Mouse (Mus musculus): ENCODE data around the gene Rpl34. TPM values are rescaled to one million over a fixed set of nuclear protein-coding genes. Genes with fewer than 3 reads are reported as not detected.

Rpl34 gene
- total RNA-seq, 4 experiments from 2014 or later, result 324 to 408 (median 347) TPM

- peak; percentile 40 to 71 for DNase-seq (ENCODE audit: low spot score in 2 of 2)
These were observed 15.2 kb downstream of the Rpl34 start for GRCm38 (mm10) chr3:130714775-130715568.

- no peak for DNase-seq (ENCODE audit: low spot score in 2 of 2)
These were observed 17.3 kb downstream of the Rpl34 start for GRCm38 (mm10) chr3:130712891-130713290.

- no peak for DNase-seq (ENCODE audit: low spot score in 2 of 2)
These were observed 20.1 kb downstream of the Rpl34 start for GRCm38 (mm10) chr3:130710103-130710502.

GRCm38 (mm10) chr3:130708967-130709924, 21.0 kb downstream of the Rpl34 start, which contains the start of gene Ostc:
Gene Ostc, minus strand, starts transcription at chr3:130709444.
- peak; percentile 94 to 95 for DNase-seq (ENCODE audit: low spot score in 2 of 2)

DNA sequence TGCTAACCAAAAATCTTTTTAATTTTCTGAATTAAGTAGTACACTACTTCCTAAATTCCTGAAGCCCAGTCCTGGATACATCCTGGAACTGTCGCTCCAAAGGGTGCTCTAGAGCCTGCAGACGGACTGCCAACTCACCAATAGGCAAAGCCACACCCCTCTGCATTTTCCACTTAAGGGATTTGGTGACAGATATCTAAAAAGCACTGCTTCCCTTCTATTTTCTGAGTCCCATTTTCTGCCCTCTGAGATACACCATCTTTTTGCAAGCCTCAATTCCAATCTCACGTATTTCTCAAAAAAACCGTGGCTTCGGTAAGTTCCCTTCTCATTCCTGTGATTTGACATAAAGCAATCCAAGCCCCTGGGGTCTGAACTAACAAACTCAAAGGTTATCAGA, 21.7 kb downstream of the Rpl34 start:
- no peak for DNase-seq (ENCODE audit: low spot score in 2 of 2)

- no peak for DNase-seq (ENCODE audit: low spot score in 2 of 2)
These were observed 27.9 kb downstream of the Rpl34 start for GRCm38 (mm10) chr3:130702289-130702688.

DNA sequence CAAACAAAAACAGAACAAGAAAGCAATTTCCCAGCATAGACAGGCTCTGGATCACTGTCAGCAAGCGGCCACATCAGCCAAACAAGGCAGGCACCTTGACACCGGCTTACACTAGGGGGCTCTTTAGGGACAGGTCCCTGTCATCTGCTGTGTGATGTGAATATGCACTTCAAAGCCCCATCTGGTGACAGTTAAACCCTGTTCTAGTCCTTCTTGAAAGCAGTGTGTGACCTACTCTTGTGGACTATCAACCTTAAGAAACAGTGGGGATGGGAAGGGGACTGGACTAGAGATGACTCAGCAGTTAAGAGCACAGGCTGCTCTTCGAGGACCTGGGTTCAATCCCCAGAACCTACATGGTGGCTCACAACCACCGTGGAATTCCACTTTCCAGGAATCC, 32.6 kb downstream of the Rpl34 start:
- no peak for DNase-seq (ENCODE audit: low spot score in 2 of 2)

DNA sequence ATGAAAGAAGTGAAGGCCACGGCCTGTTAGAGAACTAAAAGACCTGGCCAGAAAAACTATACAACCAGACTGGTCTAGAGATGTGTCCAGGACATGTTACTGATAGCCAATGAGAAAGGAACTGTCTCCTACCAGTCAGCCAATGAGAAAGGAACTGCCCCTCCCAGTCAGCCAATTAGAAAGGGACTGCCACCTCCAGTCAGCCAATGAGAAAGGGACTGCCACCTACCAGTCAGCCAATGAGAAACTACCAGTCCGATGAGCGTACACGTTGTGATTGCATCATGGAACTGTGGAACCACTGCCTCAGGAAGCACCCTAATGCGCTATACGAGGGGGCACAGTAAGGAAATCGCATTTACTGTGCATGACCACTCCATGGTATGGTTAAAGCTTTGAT, 35.5 kb downstream of the Rpl34 start:
- DNase-seq (ENCODE audit: low spot score in 2 of 2), result no peak

- DNase-seq (ENCODE audit: low spot score in 2 of 2), result no peak
These were observed 36.1 kb downstream of the Rpl34 start for GRCm38 (mm10) chr3:130694041-130694593.

DNA sequence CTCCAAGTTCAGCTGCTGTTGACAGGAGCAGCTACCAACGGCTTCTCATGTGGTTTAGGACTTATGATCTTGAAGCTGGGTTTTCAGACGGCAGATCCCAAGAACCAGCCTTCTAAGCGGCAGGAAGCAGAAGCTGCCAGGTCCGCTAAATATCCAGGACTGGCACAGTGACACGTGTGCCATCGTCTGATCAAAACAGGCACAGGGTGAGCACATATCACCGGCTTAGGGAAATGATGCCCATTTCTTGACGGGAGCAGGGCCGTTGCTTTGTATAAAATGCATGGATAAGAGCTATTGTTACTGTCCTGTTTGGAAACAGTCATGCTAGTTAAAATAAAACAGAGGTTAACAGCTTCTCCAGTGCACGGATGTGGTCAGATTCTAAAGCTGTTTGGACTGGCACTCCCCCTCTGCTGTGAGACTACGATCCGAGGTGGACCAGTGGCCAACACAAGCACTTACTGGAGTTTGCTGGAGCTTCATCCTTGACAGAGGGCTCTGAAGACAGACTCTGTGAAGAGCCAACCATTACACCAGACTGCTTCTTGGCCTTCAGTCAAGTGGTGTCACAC, 38.5 kb downstream of the Rpl34 start:
- DNase-seq (ENCODE audit: low spot score in 2 of 2), result no peak

GRCm38 (mm10) chr3:130690834-130691595, 39.2 kb downstream of the Rpl34 start:
- DNase-seq (ENCODE audit: low spot score in 2 of 2), result no peak

DNA sequence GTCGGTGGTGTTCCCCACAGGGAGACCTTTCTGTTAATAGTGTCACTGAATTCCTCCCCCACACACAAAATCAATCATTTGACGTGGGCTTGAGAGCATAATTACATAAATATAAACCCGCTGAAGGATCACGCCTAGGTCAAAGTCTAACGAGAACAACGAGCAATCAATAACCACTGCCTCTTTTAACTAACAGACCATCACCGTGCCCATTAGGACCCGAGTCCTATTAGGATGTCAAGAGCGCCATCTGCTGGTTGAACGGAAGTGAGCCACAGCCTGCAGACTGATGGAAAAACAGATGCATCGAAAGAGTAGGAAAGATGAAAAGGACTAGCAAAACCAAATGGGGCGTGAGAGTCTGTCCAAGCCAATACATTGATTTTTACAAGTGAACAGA, 40.6 kb downstream of the Rpl34 start:
- DNase-seq (ENCODE audit: low spot score in 2 of 2), result peak; percentile 70 to 93

GRCm38 (mm10) chr3:130687051-130687450, 43.1 kb downstream of the Rpl34 start:
- no peak for DNase-seq (ENCODE audit: low spot score in 2 of 2)

DNA sequence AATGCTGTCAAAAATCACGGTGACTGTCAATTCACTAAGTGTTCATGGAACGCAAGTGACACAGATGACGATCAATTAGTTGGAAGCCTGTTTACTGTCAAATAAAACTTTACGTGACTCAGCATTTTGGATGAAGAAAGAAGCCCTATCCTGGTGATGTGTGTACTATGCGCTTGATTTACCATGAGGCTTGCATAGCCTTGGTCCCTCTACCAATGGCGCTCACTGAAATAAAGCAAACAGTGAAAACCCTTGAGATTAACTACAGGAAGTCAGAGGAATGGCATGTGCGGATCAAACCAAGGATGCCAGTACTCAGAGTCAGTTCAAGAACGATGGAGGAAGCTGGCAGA, 45.2 kb downstream of the Rpl34 start:
- no peak for DNase-seq (ENCODE audit: low spot score in 2 of 2)

GRCm38 (mm10) chr3:130684276-130685013, 45.8 kb downstream of the Rpl34 start:
- DNase-seq (ENCODE audit: low spot score in 2 of 2), result no peak

GRCm38 (mm10) chr3:130683836-130684235, 46.4 kb downstream of the Rpl34 start:
- DNase-seq (ENCODE audit: low spot score in 2 of 2), result no peak

DNA sequence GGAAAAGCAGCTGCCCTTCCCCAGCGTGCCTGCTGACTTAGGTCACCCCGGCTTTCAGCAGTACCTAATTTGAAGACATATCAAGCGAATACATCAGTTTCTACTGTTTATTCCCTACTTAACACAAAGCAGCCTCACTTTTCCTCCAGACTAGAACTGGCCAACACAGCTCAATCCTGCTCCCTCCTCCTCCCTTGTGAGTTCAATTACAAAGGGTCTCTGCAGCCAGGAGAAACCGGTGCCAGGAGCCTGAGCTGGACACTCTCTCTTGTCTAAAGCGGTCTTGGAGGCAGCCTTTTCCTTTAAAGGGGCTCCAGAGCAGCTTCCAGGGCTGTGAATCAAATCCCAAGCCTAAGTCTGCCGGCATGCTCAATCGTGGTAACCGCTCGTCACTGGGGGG, 48.0 kb downstream of the Rpl34 start:
- no peak for DNase-seq (ENCODE audit: low spot score in 2 of 2)

- DNase-seq (ENCODE audit: low spot score in 2 of 2), result no peak
These were observed 49.0 kb downstream of the Rpl34 start for GRCm38 (mm10) chr3:130681226-130681625.

DNA sequence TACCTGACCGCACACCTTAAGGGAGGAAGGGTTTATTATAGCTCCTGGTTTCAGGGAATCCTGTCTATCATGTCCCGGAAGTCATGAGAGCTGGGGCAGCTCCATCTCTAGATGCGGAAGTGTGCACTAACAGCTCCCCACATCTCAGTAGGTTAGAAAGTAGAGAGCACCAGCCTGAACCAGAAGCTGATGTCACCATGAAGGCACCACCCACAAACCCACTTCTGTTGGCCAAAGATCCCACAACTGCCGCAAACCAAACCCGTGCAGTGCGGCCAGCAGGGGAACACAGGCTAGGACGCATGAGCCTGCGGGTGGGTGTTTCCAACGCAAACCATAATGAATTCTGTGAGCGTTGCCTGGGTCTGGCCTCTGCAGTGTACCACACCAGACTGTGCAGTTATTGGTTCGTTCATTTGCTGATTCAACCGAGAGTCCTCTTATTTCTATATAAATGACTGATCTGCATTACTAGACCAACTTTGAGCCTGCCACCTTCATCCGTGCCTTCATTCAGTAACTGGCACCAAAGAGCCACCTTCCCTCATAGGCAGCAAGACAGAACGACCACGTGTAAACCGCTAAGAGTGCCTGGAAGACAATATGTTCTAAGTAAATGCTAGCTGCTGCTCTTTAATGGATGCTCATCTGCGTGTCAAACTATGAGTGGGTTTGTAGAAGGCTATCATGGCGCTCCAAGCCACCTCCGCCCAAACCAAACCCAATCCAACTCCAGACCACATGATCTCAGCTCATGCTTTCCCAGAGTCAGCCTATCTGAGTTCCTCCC, 52.3 kb downstream of the Rpl34 start:
- no peak for DNase-seq (ENCODE audit: low spot score in 2 of 2)
